Mouse (Mus musculus) G1E (cell line): Measurements from ENCODE around the gene Fgfr2. TPM values are rescaled to one million over a fixed set of nuclear protein-coding genes. Genes with fewer than 3 reads are reported as not detected.

Source experiments
- ATAC-seq: 2 replicates; pipeline ENCODE4 v1.8.0; 2016; ENCODE audit warnings: mild to moderate bottlenecking; ENCODE audit not compliant: insufficient number of reproducible peaks, poor library complexity, low FRiP score, severe bottlenecking; ENCODE audit errors: extremely low read depth
- DNase-seq: peaks from one replicate; pipeline ENCODE4 v3.0.0; 2012; ENCODE audit warnings: low spot score
- H3K27me3 ChIP-seq: 2 replicates; pipeline ENCODE4 v1.6.1; 2012; ENCODE audit warnings: mild to moderate bottlenecking, low read length, inconsistent platforms; ENCODE audit not compliant: insufficient read depth
- H3K36me3 ChIP-seq: replicated peaks from 2 replicates; pipeline ENCODE3; 2012; ENCODE audit warnings: mild to moderate bottlenecking, inconsistent platforms
- H3K4me1 ChIP-seq: 2 replicates; pipeline ENCODE4 v1.6.1; 2012; ENCODE audit warnings: low read depth, low read length, inconsistent platforms, mixed read lengths; ENCODE audit not compliant: insufficient read depth
- H3K4me3 ChIP-seq: 2 replicates; pipeline ENCODE4 v1.5.1; 2012; ENCODE audit warnings: low read depth, mild to moderate bottlenecking, inconsistent platforms, low read length, moderate library complexity, mixed read lengths
- H3K9me3 ChIP-seq: replicated peaks from 2 replicates; pipeline ENCODE4 v1.6.1; 2012; ENCODE audit warnings: inconsistent platforms
- CTCF ChIP-seq: IDR thresholded peaks from 2 replicates; pipeline ENCODE4 v1.5.1; 2012; ENCODE audit warnings: low read depth, low read length, inconsistent platforms, mixed read lengths
- GATA1 ChIP-seq: IDR thresholded peaks from 2 replicates; pipeline ENCODE4 v1.6.1; 2012; ENCODE audit warnings: borderline replicate concordance, low read length, inconsistent platforms, mixed read lengths
- GATA2 ChIP-seq: IDR thresholded peaks from 2 replicates; pipeline ENCODE4 v1.6.1; 2012; ENCODE audit warnings: low read depth, low read length, inconsistent platforms, borderline replicate concordance
- POLR2AphosphoS5 ChIP-seq: IDR thresholded peaks from 2 replicates; pipeline ENCODE4 v1.6.1; 2012; ENCODE audit warnings: low read depth, low read length, inconsistent platforms; ENCODE audit not compliant: insufficient replicate concordance
- TAL1 ChIP-seq: conservative IDR thresholded peaks from 2 replicates; pipeline ENCODE4 v1.6.1; 2012; ENCODE audit warnings: low read depth, low read length, inconsistent platforms, mixed read lengths
- polyA plus RNA-seq: library from polyadenylated mRNA; stranded (reverse); fragments of >175 nt; gene quantifications from 2 replicates; pipeline ENCODE4 v1.2.3, GENCODE M21; 2012
- total RNA-seq, 2 experiments: library from RNA; stranded (forward) in 1 of 2; stranded (reverse) in 1 of 2; fragments of 200-1000 nt in 1 of 2; fragments of >200 nt in 1 of 2; fragmentation: Nextera tagmentation in 1 of 2; gene quantifications; 2 replicates each; pipeline ENCODE4 v1.2.3; 2014 to 2017

The Fgfr2 gene
- total and polyA plus RNA-seq, 3 experiments, result 0.22 TPM; not detected in 2

DNA sequence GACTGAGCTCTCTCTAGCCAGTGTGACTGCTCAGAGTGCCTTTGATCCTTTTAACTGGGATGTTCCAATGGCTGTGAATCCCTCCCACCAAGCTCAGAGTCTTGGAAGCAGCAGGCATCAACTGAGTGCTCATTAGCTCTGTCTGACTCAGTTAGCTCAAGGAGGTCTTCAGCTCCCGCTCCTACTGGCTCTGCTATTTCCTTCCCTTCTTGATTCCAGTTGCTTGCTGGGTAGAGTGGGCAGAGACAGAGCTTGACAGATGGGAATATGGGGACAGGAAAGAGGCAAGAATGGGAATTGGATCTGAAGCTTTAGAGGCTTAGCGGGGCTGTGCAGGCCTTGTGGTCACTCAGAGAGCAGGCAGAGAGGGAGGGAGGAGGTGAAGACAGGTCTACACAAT is 948.9 kb downstream of the Fgfr2 start:
- DNase-seq (no peak), ATAC-seq (no peak)
- Histone ChIP-seq H3K36me3 (no peaks in the 10 kb centered on the region), H3K4me1 (no peaks in the 10 kb centered on the region), H3K27me3 (no peaks in the 10 kb centered on the region), H3K4me3 (no peak overlapping the region), H3K9me3 (peaks cover 75% of the 10 kb centered on the region)
- no peak for TF ChIP-seq CTCF
- TF ChIP-seq POLR2AphosphoS5, result no peak
- no peak for TF ChIP-seq GATA2
- TF ChIP-seq TAL1, result no peak
- TF ChIP-seq GATA1, result no peak

- Histone ChIP-seq H3K9me3 (peaks cover 78% of the 10 kb centered on the region), H3K36me3 (no peaks in the 10 kb centered on the region), H3K4me1 (no peaks in the 10 kb centered on the region), H3K4me3 (no peak overlapping the region), H3K27me3 (no peaks in the 10 kb centered on the region)
- ATAC-seq, result no peak
- TF ChIP-seq GATA2 (no peak), POLR2AphosphoS5 (no peak), GATA1 (no peak), TAL1 (no peak), CTCF (no peak)
- no peak for DNase-seq
Measured at GRCm38 (mm10) chr7:132172220-132172619, 950.9 kb downstream of the Fgfr2 start.

DNA sequence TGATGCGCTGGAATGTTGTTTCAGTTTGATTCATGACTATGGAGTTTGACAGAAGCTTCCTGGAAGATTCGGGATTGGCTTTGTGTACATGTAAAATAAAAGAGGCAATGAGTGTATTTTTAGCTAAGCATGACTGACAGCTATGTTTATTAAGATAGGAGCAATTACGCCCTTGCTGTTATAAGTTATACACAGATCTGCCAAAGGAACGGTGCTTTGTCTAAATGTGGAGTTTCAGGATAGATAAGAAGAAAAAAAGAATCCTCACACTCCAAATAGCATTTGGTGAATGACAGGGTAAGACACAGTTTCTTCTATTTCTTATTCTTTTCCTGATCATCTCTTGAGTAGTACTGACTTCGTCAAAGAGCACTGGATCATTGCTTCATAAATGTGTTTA is 951.4 kb downstream of the Fgfr2 start:
- H3K36me3 ChIP-seq, result no peaks in the 10 kb centered on the region
- TF ChIP-seq GATA1 (no peak), GATA2 (no peak), CTCF (no peak), TAL1 (no peak), POLR2AphosphoS5 (no peak)
- ATAC-seq (no peak), DNase-seq (no peak)
- H3K4me1 ChIP-seq, result no peaks in the 10 kb centered on the region
- H3K27me3 ChIP-seq, result no peaks in the 10 kb centered on the region
- H3K4me3 ChIP-seq, result no peak overlapping the region
- peaks cover 81% of the 10 kb centered on the region for H3K9me3 ChIP-seq

- DNase-seq, result no peak
- TF ChIP-seq GATA1 (no peak), GATA2 (no peak), TAL1 (no peak)
- no peaks in the 10 kb centered on the region for H3K27me3 ChIP-seq
- no peaks in the 10 kb centered on the region for H3K4me1 ChIP-seq
- H3K4me3 ChIP-seq, result no peak overlapping the region
- peaks cover 86% of the 10 kb centered on the region for H3K9me3 ChIP-seq
- no peaks in the 10 kb centered on the region for H3K36me3 ChIP-seq
- no peak for ATAC-seq
Measured at GRCm38 (mm10) chr7:132169419-132170169, 953.6 kb downstream of the Fgfr2 start.

- H3K27me3 ChIP-seq, result no peaks in the 10 kb centered on the region
- DNase-seq (no peak), ATAC-seq (no peak)
- TF ChIP-seq CTCF (no peak), GATA1 (no peak), POLR2AphosphoS5 (no peak)
- no peaks in the 10 kb centered on the region for H3K4me1 ChIP-seq
- H3K9me3 ChIP-seq, result peaks cover 84% of the 10 kb centered on the region
- H3K36me3 ChIP-seq, result no peaks in the 10 kb centered on the region
- no peak overlapping the region for H3K4me3 ChIP-seq
Measured at GRCm38 (mm10) chr7:132167239-132167638, 955.9 kb downstream of the Fgfr2 start.

DNA sequence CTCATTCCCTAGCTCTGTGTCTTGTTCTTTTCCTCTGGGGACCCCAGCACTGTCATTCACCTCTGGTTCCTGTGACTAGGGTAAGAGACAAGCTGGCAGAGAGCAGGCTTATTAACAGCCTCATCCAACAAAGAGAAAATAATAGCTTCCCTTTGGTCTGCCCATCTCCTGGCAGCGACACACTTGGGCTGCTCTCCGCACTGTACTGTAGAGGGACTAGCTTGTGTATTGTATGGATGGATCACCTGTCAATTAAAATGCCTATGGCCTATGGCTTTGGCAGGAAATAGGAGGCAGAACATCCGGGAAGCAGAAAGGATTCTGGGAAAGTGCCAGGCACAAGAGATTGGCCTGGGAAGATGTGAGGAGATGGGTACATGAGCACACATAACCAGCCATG is 960.9 kb downstream of the Fgfr2 start:
- no peak for ATAC-seq
- Histone ChIP-seq H3K4me3 (no peak overlapping the region), H3K9me3 (peaks cover 76% of the 10 kb centered on the region), H3K36me3 (no peaks in the 10 kb centered on the region), H3K27me3 (no peaks in the 10 kb centered on the region), H3K4me1 (no peaks in the 10 kb centered on the region)
- no peak for DNase-seq
- TF ChIP-seq TAL1 (no peak), POLR2AphosphoS5 (no peak), CTCF (no peak), GATA1 (no peak), GATA2 (no peak)
